Mouse (Mus musculus) adrenal gland, adult (tissue): Measurements from ENCODE around the gene Grwd1.

ENCODE experiments used
- DNase-seq, 2 experiments: peaks; one replicate each; pipeline ENCODE4 v3.0.0; 2022 to 2023; ENCODE audit warnings: low spot score in 1 of 2; ENCODE audit not compliant: inconsistent age in 2 of 2

Grwd1 gene

DNA sequence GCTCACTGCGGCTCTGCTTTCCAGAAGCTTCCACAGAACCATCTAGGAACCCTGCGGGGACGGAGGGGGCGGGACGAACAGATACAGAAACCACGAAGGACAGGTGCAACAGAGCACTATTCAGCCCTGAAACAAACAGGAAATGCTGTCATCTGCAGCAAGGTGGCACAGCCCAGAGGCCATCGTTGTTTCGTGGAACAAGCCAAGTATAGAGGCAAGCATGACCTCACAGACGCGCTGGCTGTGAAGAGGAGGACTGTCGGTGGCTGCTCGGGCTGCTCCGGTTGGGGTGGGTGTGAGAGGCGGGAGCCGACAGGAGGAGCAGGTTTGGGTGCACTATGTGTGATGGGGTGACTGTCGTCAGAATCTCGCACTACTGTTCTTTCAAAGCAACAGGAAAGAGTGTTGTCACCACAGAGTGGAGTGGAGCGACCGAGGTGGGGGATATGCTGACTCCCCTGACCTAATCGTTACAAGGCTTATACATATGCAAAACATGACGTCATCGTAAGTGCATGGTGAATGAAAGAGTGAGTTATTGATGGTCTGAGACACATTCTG lies 51.6 kb downstream of the Grwd1 start:
- DNase-seq, result peak in 1 of 2 experiments; percentile 24

DNA sequence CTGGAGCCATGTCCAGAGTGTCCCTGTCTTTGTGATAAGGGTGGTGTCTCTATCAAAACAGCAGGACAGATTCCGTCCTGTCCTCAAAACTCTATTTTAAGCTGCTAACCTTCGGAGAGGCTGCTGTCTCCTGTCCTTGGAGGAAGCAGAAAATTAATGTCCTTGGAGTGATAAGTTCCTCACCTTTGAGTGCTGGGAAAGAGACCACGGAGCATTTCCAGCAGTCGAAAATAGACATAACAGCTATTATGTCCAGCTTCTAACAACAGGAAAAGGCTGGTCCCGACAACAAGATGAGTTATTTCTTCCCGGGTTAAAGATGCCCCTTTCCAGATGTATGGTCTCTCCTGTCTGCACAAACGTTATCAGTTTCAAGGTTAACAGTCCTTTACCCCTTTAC lies 55.5 kb downstream of the Grwd1 start:
- peak in 1 of 2 experiments; percentile 46 for DNase-seq
